Mouse (Mus musculus) embryo, embryonic 11 days (tissue): Measurements from ENCODE around the gene Rad51d.
"Not testable (repeated sequence)": the region's sequence is repeated elsewhere in the genome, so short reads cannot be mapped to it uniquely, and the experiment has no call there.

Experiments used
- DNase-seq: peaks from one replicate; pipeline ENCODE4 v3.0.0-alpha.2; 2015

Rad51d gene

GRCm38 (mm10) chr11:82890342-82890762, at the start of gene Rad51d:
Gene Rad51d (minus strand): TSS chr11:82890614.
- peak; percentile 97 for DNase-seq

DNA sequence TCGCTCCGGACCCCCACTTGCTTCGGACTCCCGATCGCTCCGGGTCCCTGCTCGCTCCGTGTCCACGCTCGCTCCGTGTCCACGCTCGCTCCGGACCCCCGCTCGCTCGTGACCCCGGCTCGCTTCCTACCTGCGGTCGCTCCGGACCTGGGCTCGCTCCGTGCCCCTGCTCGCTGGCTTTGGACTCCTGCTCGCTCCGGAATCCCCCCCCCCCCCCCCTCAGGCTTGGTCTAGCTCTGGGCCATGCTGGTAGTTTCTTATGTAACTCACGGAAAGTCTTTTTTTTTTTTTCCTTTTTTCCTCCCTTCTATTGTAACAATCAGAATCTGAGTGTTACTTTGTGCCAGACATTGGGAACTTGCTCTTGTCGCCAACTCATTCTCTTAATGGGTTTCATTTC, 42.8 kb upstream of the Rad51d start:
- DNase-seq = no peak

- DNase-seq = not testable (repeated sequence)
Observed at GRCm38 (mm10) chr11:82931671-82932450, 41.4 kb upstream of the Rad51d start.

DNA sequence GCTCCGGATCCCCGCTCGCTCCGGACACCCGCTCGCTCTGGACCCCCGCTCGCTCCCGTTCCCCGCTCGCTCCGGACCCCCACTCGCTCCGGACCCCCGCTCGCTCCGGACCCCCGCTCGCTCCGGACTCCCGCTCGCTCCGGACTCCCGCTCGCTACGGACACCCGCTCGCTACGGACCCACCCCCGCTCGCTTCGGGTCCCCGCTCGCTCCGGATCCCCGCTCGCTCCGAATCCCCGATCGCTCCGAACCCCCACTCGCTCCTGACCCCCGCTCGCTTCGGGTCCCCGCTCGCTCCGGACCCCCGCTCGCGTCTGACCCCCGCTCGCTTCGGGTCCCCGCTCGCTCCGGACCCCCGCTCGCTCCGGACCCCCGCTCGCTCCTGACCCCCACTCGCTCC, 40.7 kb upstream of the Rad51d start:
- DNase-seq = not testable (repeated sequence)

- not testable (repeated sequence) for DNase-seq
Observed at GRCm38 (mm10) chr11:82930391-82930955, 40.1 kb upstream of the Rad51d start.

- DNase-seq = no peak
Observed at GRCm38 (mm10) chr11:82929633-82929950, 39.2 kb upstream of the Rad51d start.

- no peak for DNase-seq
Observed at GRCm38 (mm10) chr11:82928897-82929632, 38.7 kb upstream of the Rad51d start.

DNA sequence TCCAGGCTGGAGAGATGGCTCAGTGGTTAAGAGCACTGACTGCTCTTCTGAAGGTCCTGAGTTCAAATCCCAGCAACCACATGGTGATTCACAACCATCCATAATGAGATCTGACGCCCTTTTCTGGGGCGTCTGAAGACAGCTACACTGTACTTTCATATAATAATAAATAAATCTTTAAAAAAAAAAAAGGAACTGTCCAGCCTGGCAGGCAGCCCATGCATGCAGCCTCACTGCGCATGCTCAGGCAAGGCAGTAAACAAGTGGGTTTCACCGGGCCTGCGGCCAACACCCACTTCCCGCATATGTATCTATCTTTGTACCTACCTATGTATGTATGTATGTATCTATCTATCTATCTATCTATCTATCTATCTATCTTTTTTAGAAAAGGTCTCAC, 33.5 kb upstream of the Rad51d start:
- DNase-seq = not testable (repeated sequence)

- DNase-seq = no peak
Observed at GRCm38 (mm10) chr11:82921691-82922090, 31.3 kb upstream of the Rad51d start.

GRCm38 (mm10) chr11:82920768-82921167, 30.4 kb upstream of the Rad51d start:
- no peak for DNase-seq

DNA sequence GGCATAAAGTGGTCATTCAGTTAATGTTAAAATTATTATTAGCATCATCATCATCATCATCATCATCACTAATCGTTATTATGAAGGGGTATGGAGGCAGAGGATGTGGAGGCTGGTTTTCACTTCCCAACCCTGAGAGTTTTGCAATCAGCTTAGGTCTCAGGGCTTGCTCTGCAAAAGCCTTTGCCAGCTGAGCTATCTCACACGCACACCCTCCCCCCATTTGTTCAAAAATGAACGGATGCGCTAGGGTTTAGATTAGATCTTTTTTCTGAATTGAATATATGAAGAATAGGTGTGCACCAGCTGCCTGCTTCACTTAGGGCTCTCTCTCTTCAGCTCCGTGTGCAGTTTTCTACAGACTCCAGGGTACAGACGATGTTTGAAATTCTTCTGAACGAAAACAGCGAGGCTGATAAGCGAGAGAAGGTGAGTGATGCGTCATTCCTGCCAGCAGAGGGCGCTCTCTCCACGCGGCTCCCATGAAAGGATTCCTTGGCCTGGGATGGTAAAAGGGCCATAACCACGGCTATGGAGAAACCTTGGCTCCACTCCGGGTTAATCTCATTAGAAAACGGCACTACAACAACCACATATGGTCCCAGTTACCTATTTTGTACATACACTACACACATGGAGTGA, 24.4 kb upstream of the Rad51d start:
- peak; percentile 86 for DNase-seq

DNA sequence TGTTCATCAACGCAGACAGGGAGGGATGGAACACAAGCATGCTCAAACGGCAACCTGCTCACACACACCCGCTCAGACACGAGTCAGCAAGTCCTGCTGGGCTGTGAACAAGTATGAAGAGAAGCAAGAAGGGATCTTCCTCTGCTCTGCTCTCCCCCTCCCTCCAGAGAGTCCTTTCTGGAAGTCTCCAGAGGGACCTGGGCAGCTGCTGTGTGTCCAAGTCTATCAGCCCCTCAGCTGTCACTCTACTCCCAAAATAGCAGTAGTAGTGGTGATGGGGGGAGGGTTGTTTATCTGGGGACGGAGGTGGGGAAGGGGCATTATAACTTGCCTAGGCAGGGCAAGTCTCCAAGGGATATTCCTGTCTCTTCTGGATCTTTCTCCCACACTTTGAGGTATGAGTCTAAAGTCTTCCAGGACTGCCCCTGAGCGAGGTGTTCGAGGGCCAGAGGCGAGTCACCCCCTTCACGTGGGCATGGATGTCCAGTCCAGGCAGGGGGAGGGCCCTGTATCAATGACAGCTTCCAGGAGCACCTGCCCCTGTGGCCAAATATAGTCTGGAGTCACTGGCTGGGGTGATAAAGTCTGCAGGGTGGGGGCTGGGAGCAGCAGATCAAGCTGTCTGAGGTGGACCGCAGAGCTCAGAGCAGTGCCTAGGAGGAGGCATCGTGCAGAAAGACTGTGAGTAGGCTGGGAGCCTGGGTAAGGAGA, 20.4 kb upstream of the Rad51d start:
- DNase-seq = no peak

DNA sequence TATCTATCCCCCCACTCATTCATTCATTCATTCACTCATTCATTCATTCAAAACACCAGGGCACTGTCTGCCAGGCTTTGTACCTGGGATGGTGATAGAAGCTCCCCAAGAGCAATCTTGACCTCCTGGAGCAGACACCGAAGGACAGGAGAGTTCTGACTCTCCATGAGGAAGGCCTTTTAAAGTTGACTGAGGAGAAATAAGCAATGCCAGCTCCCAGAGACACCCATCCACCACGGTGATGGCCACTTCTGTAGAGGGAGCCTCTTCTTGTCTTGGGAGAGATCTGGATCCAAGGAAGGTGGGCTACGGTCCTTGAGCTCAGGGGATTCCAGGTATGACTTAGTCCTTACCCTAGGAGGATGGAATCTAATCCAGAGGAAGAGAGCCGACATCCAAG, 19.8 kb upstream of the Rad51d start, which contains the start of gene Unc45b:
Gene Unc45b (plus strand): TSS at position 301 of the 400 bp plus-strand sequence.
- DNase-seq = no peak

DNA sequence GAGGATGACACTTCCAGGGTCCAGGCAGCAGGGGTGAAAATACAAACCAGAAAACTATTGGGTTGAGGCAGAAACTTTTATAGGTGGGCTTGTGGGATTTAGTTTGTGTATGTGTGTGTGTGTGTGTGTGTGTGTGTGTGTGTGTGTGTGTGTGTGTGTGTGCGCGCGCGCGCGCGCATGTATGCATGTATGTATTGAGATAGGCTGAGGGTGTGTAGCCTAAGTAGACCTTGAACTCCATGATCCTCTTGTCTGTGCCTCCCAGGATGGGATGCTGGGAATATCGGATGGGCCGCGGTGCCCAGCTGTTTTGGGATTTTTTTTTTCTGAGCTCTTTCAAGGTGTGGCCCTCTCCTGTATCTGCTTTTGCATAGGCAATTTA, 18.2 kb upstream of the Rad51d start:
- no peak for DNase-seq

- DNase-seq = peak; percentile 94
Observed at GRCm38 (mm10) chr11:82907651-82908607, 17.5 kb upstream of the Rad51d start, which contains the start of gene Nle1. Gene Nle1 (minus strand): TSS chr11:82908411.

GRCm38 (mm10) chr11:82905816-82906215, 15.4 kb upstream of the Rad51d start:
- no peak for DNase-seq

GRCm38 (mm10) chr11:82904952-82905351, 14.5 kb upstream of the Rad51d start:
- DNase-seq = no peak

GRCm38 (mm10) chr11:82901606-82902310, 11.3 kb upstream of the Rad51d start:
- DNase-seq = no peak

DNA sequence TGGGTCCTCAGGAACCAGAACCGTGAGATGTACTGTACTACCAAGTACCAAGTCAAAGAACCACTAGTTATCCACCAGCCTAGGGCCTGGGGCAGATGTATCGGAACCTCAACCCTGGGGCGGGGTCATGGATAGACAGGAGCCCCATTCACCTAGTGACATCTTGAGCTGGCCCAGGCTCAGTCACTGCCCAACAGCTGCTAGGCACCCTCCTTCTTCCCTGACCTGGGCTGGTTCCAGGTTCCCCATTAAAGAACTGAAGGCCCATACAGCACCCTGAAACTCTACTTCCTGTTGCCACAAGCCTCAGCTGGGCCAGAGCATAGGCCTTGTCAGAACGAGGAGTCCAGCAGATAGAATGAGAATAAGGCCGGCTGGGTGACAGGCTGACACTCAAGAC, 9.3 kb upstream of the Rad51d start:
- no peak for DNase-seq

DNA sequence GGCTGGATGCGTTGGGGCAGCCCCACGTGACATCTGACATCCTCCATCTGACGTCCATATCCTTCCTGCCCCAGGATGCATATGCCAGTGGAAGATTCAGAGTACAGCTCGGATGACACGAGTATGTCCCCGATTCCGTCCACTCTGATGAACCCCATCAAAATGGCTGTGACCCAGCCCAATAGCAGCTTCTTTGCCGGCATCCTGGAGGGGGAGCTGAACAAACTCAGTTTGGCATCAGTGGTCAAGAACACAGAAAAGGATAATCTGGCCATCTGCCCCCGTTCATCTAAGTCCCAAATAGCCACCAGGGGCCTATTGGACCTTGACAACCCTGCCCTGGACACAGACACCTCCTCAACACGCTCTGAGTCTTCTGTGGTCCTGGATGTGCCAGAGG, 7.1 kb upstream of the Rad51d start:
- no peak for DNase-seq

DNA sequence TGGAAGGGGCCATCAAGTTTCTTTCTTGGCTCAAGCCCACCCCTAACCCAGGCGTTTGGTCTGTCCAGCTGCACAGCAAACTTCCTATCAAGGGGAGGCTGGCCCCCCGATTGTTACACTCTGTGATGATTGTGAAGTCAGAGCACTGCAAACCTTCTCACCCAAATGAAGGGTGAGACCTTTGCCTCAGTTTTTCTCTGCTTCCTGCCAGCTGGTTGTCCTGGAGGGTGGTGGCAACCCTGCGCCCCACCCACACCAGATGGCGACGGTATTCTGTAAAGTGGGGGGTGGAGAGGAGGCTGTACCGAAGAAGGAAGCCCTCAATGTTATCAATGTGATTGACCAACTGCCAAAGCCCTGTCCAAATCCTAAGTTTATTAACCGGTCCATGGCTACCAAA, 1.5 kb upstream of the Rad51d start, which contains the start of gene Fndc8:
Gene Fndc8 (plus strand): TSS at position 189 of the 400 bp plus-strand sequence.
- no peak for DNase-seq
